Mouse (Mus musculus) lung, postnatal 0 days (tissue): Measurements from ENCODE around the gene Psmc6. TPM values are rescaled to one million over a fixed set of nuclear protein-coding genes. Genes with fewer than 3 reads are reported as not detected.

ENCODE experiments used
- ATAC-seq: fragments of 200-750 bp; cut with Nextera tagmentation; 2 replicates; pipeline ENCODE4 v1.8.0; 2017; ENCODE audit warnings: moderate library complexity
- DNase-seq: peaks from one replicate; pipeline ENCODE4 v3.0.0-alpha.2; 2016; ENCODE audit warnings: low spot score
- H3K27ac ChIP-seq: fragments of 300-500 bp; sonication (generic); 2 replicates; pipeline ENCODE4 v1.5.1; 2014; ENCODE audit warnings: antibody characterized with exemption, mild to moderate bottlenecking, low read length, mixed read lengths
- H3K27me3 ChIP-seq: fragments of 300-500 bp; sonication (generic); replicated peaks from 2 replicates; pipeline ENCODE4 v1.6.1; 2014; ENCODE audit warnings: low read length, mixed read lengths; ENCODE audit not compliant: insufficient read depth
- H3K36me3 ChIP-seq: fragments of 300-500 bp; sonication (generic); 2 replicates; pipeline ENCODE4 v1.6.1; 2014; ENCODE audit warnings: low read length, mixed read lengths; ENCODE audit not compliant: insufficient read depth
- H3K4me1 ChIP-seq: fragments of 300-500 bp; sonication (generic); 2 replicates; pipeline ENCODE4 v1.6.1; 2014; ENCODE audit warnings: antibody characterized with exemption, low read depth, low read length, mixed read lengths; ENCODE audit not compliant: insufficient read depth
- H3K4me2 ChIP-seq: fragments of 300-500 bp; sonication (generic); replicated peaks from 2 replicates; pipeline ENCODE4 v1.6.1; 2014; ENCODE audit warnings: low read depth, mild to moderate bottlenecking, low read length, moderate library complexity, mixed read lengths
- H3K4me3 ChIP-seq: fragments of 300-500 bp; sonication (generic); 2 replicates; pipeline ENCODE4 v1.5.1; 2014; ENCODE audit warnings: low read depth, low read length
- H3K9ac ChIP-seq: fragments of 300-500 bp; sonication (generic); replicated peaks from 2 replicates; pipeline ENCODE4 v1.6.1; 2014; ENCODE audit warnings: low read depth, mild to moderate bottlenecking
- H3K9me3 ChIP-seq: fragments of 300-500 bp; sonication (generic); 2 replicates; pipeline ENCODE4 v1.6.1; 2016; ENCODE audit warnings: low read length, mixed read lengths
- CTCF ChIP-seq: IDR thresholded peaks from 2 replicates; pipeline ENCODE4 v1.5.1; 2016; ENCODE audit warnings: antibody characterized with exemption, mild to moderate bottlenecking
- EP300 ChIP-seq: IDR thresholded peaks from 2 replicates; pipeline ENCODE4 v1.6.1; 2016; ENCODE audit warnings: antibody characterized with exemption, mild to moderate bottlenecking, control low read depth
- WGBS: fragments of 180-500 bp; shearing (Covaris S2); extraction: QIAGEN DNeasy Blood & Tissue Kit; methylation state at CpG from one replicate; pipeline ENCODE4 v1.1.7; 2014; 5-methylcytosine and 5-hydroxymethylcytosine counted together
- polyA plus RNA-seq: library from polyadenylated mRNA; unstranded; fragments of >200 nt; fragmentation: Nextera tagmentation; extraction: Ambion mirVana; gene quantifications from 2 replicates; pipeline ENCODE4 v1.2.1, GENCODE M21; 2015

Psmc6 gene
- polyA plus RNA-seq, 1 experiment from 2014 or later, result 82.1 TPM

GRCm38 (mm10) chr14:45389194-45389593 lies 59.6 kb downstream of the Psmc6 start:
- H3K4me1 ChIP-seq, result 0 out of 2 replicates have a peak, but pooled peaks cover 5% of the 10 kb centered on the region
- H3K27me3 ChIP-seq, result no peaks in the 10 kb centered on the region
- TF ChIP-seq CTCF (no peak), EP300 (no peak)
- peak; percentile 45 for DNase-seq
- H3K9me3 ChIP-seq, result no peaks in the 10 kb centered on the region
- no peak; the same call in none of the 2 replicates for ATAC-seq
- H3K27ac ChIP-seq, result peak overlapping the region; percentile 91
- H3K4me2 ChIP-seq, result peak overlapping the region; percentile 94
- peak overlapping the region; percentile 76 for H3K9ac ChIP-seq
- peak overlapping the region; percentile 85 for H3K4me3 ChIP-seq
- no peaks in the 10 kb centered on the region for H3K36me3 ChIP-seq
- 8% methylated on average over 3 of the region's 3 CpGs for WGBS

Other genes with a start within 250 kb of the Psmc6 start
- 1.8 and 2.0 TPM in 2 replicates for gene Gpr137c, start 110.1 kb upstream of the Psmc6 start, polyA plus RNA-seq
- gene Txndc16, start 109.5 kb upstream of the Psmc6 start, polyA plus RNA-seq, result 9.4 and 14.0 TPM in 2 replicates
- gene Ero1l, start 11.0 kb upstream of the Psmc6 start, polyA plus RNA-seq, result 24.5 and 24.9 TPM in 2 replicates
- 75.1 and 79.7 TPM in 2 replicates for gene Styx, start 21.3 kb downstream of the Psmc6 start, polyA plus RNA-seq
- gene Gnpnat1, start 75.1 kb downstream of the Psmc6 start, polyA plus RNA-seq, result 32.2 and 33.9 TPM in 2 replicates
- gene Fermt2, start 200.3 kb downstream of the Psmc6 start, polyA plus RNA-seq, result 362 and 383 TPM in 2 replicates